Mouse (Mus musculus): ENCODE measurements at regions not wholly inside any gene's neighbourhood (a gene's known extent, or its start where the extent isn't known, plus 50 kb on each side); places are given as distances from the start of the nearest gene placed in this dataset.

- TF ChIP-seq ZC3H11A (IDR thresholded peaks at IDR 0.05; ENCODE audit: borderline replicate concordance, low read depth, low read length) (no peak), MAFK (IDR thresholded peaks at IDR 0.05; ENCODE audit: insufficient read depth, low read depth, low read length) (no peak), HCFC1 (IDR thresholded peaks at IDR 0.05; ENCODE audit: borderline replicate concordance, insufficient read depth, low read length) (no peak)
Observed at GRCm38 (mm10) chr15:56746698-56747097, 730.7 kb downstream of the Slc22a22 start.

All from ES-E14 (cell line).